ENCODE assay signal across 8 mouse cellular contexts in the genomic region with DNA sequence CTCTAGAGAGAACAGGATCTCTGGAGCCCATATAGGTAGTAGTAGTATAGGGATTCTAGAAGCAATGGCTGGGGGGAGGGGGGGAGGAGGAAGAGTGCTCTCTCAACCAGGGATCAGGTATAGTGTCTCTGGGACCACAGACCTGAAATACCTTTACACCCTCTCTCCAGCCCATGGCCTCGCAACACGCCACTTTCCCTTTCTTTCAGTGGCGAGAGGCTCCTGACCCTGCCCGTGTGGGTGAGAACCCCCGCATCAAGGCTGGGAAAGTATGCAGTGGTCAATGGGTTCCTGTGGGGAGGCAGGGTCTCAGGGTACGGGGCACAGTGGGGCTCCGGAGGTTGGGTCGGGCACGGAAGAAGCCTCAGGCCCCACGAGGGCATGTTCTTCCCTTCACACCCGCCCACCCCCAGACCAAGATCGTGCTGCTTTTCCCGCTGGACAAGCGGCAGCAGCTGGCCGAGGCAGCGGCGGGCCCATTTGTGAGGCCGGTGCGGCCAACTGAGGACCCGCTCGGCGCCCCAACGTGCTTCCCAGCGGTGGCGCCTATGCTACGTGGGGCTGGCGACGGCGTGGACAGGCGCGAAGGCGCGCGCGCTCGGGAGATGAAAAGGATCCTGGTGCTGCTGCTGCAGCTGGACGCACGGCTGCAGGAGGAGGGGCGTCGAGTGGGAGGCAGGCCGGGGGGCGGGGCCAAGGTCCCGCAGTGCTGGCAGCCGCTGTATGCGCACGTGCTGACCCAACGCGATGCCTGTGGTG. TPM values are rescaled to one million over a fixed set of nuclear protein-coding genes. Genes with fewer than 3 reads are reported as not detected.
DNase-seq lines count a peak whose midpoint lies in the region; ATAC-seq and TF ChIP-seq lines count a peak whose summit lies in the region.

No protein-coding gene starts in this region.

- ATAC-seq in erythroblast, adult 5-6 weeks (replicated peaks; ENCODE audit: low FRiP score, poor library complexity, severe bottlenecking) = peak; percentile 50
- peak; percentile 40; the same call in 1 of the 2 replicates for ATAC-seq in heart, embryonic 15.5 days (replicated peaks; ENCODE audit: insufficient number of reproducible peaks, insufficient read depth, low FRiP score, low read depth)
- peak; percentile 38; the same call in 1 of the 2 replicates for ATAC-seq in kidney, postnatal 0 days (replicated peaks; ENCODE audit: low FRiP score, low read depth)

- DNase-seq in urinary bladder, postnatal 25 days (ENCODE audit: low spot score) = peak; percentile 44
- DNase-seq in urinary bladder, adult 18-20 months (ENCODE audit: low spot score in 2 of 2) = no peak
- peak; percentile 87 for DNase-seq in kidney, postnatal 0 days (ENCODE audit: low spot score)
- DNase-seq in lung, postnatal 36 days = peak; percentile 65
- peak; percentile 42 to 59 for DNase-seq in right cerebral cortex, adult 2 months (ENCODE audit: low spot score in 2 of 2)
- DNase-seq in T-cell, adult 2 months (ENCODE audit: low spot score) = no peak

- no peaks in the 10 kb centered on the region for H3K36me3 ChIP-seq in heart, embryonic 15.5 days
- H3K36me3 ChIP-seq in kidney, postnatal 0 days (ENCODE audit: insufficient read depth, low read length) = no peaks in the 10 kb centered on the region

- WGBS in heart, embryonic 15.5 days = 5% methylated on average over 48 of the region's 48 CpGs
- 6% methylated on average over 46 of the region's 48 CpGs for WGBS in kidney, postnatal 0 days

- H3K9me3 ChIP-seq in heart, embryonic 15.5 days (replicated peaks) = no peaks in the 10 kb centered on the region
- H3K9me3 ChIP-seq in kidney, postnatal 0 days (replicated peaks; ENCODE audit: low read length) = no peaks in the 10 kb centered on the region

- peak overlapping the region; percentile 47 for H3K4me3 ChIP-seq in heart, embryonic 15.5 days
- H3K4me3 ChIP-seq in kidney, postnatal 0 days (replicated peaks; ENCODE audit: low read depth, low read length) = peak overlapping the region; percentile 33

- H3K4me1 ChIP-seq in heart, embryonic 15.5 days (replicated peaks) = peaks cover 30% of the 10 kb centered on the region
- peaks cover 12% of the 10 kb centered on the region for H3K4me1 ChIP-seq in kidney, postnatal 0 days (replicated peaks; ENCODE audit: insufficient read depth, low read length)

- H3K27ac ChIP-seq in heart, embryonic 15.5 days = no peak overlapping the region
- H3K27ac ChIP-seq in kidney, postnatal 0 days = no peak overlapping the region

- no peak for TF ChIP-seq CTCF in kidney, postnatal 0 days (IDR thresholded peaks at IDR 0.05; ENCODE audit: low read depth)

- peak overlapping the region; percentile 89 for H3K4me2 ChIP-seq in heart, embryonic 15.5 days
- H3K4me2 ChIP-seq in kidney, postnatal 0 days (ENCODE audit: low read length) = peak overlapping the region; percentile 75

- H3K27me3 ChIP-seq in heart, embryonic 15.5 days = peaks cover 27% of the 10 kb centered on the region
- H3K27me3 ChIP-seq in kidney, postnatal 0 days (ENCODE audit: insufficient read depth, low read length) = peaks cover 4% of the 10 kb centered on the region; the same call in 1 of the 2 replicates

- H3K9ac ChIP-seq in heart, embryonic 15.5 days = peak overlapping the region; percentile 52
- 0 out of 2 replicates have a peak overlapping the region, but pooled peaks have one; percentile 43 for H3K9ac ChIP-seq in kidney, postnatal 0 days (ENCODE audit: low read depth, low read length)

RNA-seq across cellular contexts. Expression of a gene that starts 2.3 kb away (rescaled TPM):
- total RNA-seq in erythroblast, adult 5-6 weeks (2015; ENCODE audit: low replicate concordance) = not detected in 2 replicates
- total RNA-seq in erythroblast, adult 5-6 weeks (2017; ENCODE audit: low replicate concordance) = not detected in 2 replicates
- 0.22 and 0.26 TPM in 2 replicates for polyA plus RNA-seq in heart, embryonic 15.5 days (2015; fragmentation: Nextera tagmentation; extraction: Ambion mirVana)
- polyA plus RNA-seq in kidney, postnatal 0 days (2015; fragmentation: Nextera tagmentation; extraction: Ambion mirVana) = 0.09 TPM in 1 of 2 replicates, not detected in the other

RNA-seq across cellular contexts. Expression of a gene that starts 2.4 kb away (rescaled TPM):
- not detected in 2 replicates for total RNA-seq in erythroblast, adult 5-6 weeks (2015; ENCODE audit: low replicate concordance)
- total RNA-seq in erythroblast, adult 5-6 weeks (2017; ENCODE audit: low replicate concordance) = not detected in 2 replicates
- 0.43 and 0.99 TPM in 2 replicates for polyA plus RNA-seq in heart, embryonic 15.5 days (2015; fragmentation: Nextera tagmentation; extraction: Ambion mirVana)
- 0.80 and 1.1 TPM in 2 replicates for polyA plus RNA-seq in kidney, postnatal 0 days (2015; fragmentation: Nextera tagmentation; extraction: Ambion mirVana)

RNA-seq across cellular contexts. Expression of a gene that starts 9.4 kb away (rescaled TPM):
- 0.63 TPM in 1 of 2 replicates, not detected in the other for total RNA-seq in erythroblast, adult 5-6 weeks (2015; ENCODE audit: low replicate concordance)
- 11.6 TPM in 1 of 2 replicates, not detected in the other for total RNA-seq in erythroblast, adult 5-6 weeks (2017; ENCODE audit: low replicate concordance)
- polyA plus RNA-seq in heart, embryonic 15.5 days (2015; fragmentation: Nextera tagmentation; extraction: Ambion mirVana) = 2.0 and 2.4 TPM in 2 replicates
- polyA plus RNA-seq in kidney, postnatal 0 days (2015; fragmentation: Nextera tagmentation; extraction: Ambion mirVana) = 0.58 and 0.97 TPM in 2 replicates

RNA-seq across cellular contexts. Expression of a gene that starts 20.4 kb away (rescaled TPM):
- total RNA-seq in erythroblast, adult 5-6 weeks (2015; ENCODE audit: low replicate concordance) = 6.7 and 11.1 TPM in 2 replicates
- total RNA-seq in erythroblast, adult 5-6 weeks (2017; ENCODE audit: low replicate concordance) = 5.5 and 7.0 TPM in 2 replicates
- polyA plus RNA-seq in heart, embryonic 15.5 days (2015; fragmentation: Nextera tagmentation; extraction: Ambion mirVana) = 17.0 and 23.1 TPM in 2 replicates
- 9.5 and 9.6 TPM in 2 replicates for polyA plus RNA-seq in kidney, postnatal 0 days (2015; fragmentation: Nextera tagmentation; extraction: Ambion mirVana)

RNA-seq across cellular contexts. Expression of a gene that starts 54.2 kb away (rescaled TPM):
- 9.0 and 9.6 TPM in 2 replicates for total RNA-seq in erythroblast, adult 5-6 weeks (2015; ENCODE audit: low replicate concordance)
- total RNA-seq in erythroblast, adult 5-6 weeks (2017; ENCODE audit: low replicate concordance) = 7.5 and 11.2 TPM in 2 replicates
- polyA plus RNA-seq in heart, embryonic 15.5 days (2015; fragmentation: Nextera tagmentation; extraction: Ambion mirVana) = 24.6 and 27.1 TPM in 2 replicates
- 37.3 and 37.9 TPM in 2 replicates for polyA plus RNA-seq in kidney, postnatal 0 days (2015; fragmentation: Nextera tagmentation; extraction: Ambion mirVana)

Comparison
In these comparisons a context has a peak if more than half of its experiments do, and no peak if none do; other contexts are left out.
1. DNase-seq: peak in urinary bladder, postnatal 25 days (single experiment), kidney, postnatal 0 days (single experiment), lung, postnatal 36 days (single experiment) and right cerebral cortex, adult 2 months (2 of 2); none in urinary bladder, adult 18-20 months (0 of 2) and T-cell, adult 2 months (single experiment).
2. Peak in every context shown above with its lines, with median percentiles within 50 percentile points of each other: ATAC-seq.